Mouse (Mus musculus) heart, adult 2 months (tissue): ENCODE measurements at regions not wholly inside any gene's neighbourhood (a gene's known extent, or its start where the extent isn't known, plus 50 kb on each side); places are given as distances from the start of the nearest gene placed in this dataset.

Experiments used
- DNase-seq, 2 experiments: peaks; one replicate each; pipeline ENCODE4 v3.0.0; 2021
- H3K27ac ChIP-seq: fragments of 200-600 bp; 2 replicates; pipeline ENCODE4 v1.8.1; 2022
- H3K27me3 ChIP-seq: fragments of 200-500 bp; 2 replicates; pipeline ENCODE4 v1.6.1; 2012; ENCODE audit warnings: mild to moderate bottlenecking, low read length, inconsistent platforms, mixed read lengths; ENCODE audit not compliant: control insufficient read depth, insufficient read depth
- H3K36me3 ChIP-seq: fragments of 200-500 bp; 2 replicates; pipeline ENCODE4 v1.6.1; 2012; ENCODE audit warnings: low read length, inconsistent platforms; ENCODE audit not compliant: control insufficient read depth, insufficient read depth
- H3K4me1 ChIP-seq: fragments of 200-500 bp; 2 replicates; pipeline ENCODE4 v1.6.1; 2011; ENCODE audit warnings: low read length; ENCODE audit not compliant: control insufficient read depth, insufficient read depth
- H3K4me3 ChIP-seq: fragments of 200-600 bp; 2 replicates; pipeline ENCODE4 v1.8.1; 2022
- H3K79me2 ChIP-seq: fragments of 200-500 bp; replicated peaks from 2 replicates; pipeline ENCODE4 v1.6.1; 2012; ENCODE audit warnings: mild to moderate bottlenecking, inconsistent platforms, low read length, moderate library complexity, mixed read lengths; ENCODE audit not compliant: control insufficient read depth, insufficient read depth
- H3K9ac ChIP-seq: fragments of 200-500 bp; 2 replicates; pipeline ENCODE4 v1.6.1; 2012; ENCODE audit warnings: low read depth, mild to moderate bottlenecking, control low read depth, inconsistent platforms, low read length, mixed read lengths
- CTCF ChIP-seq: fragments of 200-600 bp; IDR thresholded peaks from 2 replicates; pipeline ENCODE4 v1.8.1; 2022; ENCODE audit warnings: antibody characterized with exemption, mild to moderate bottlenecking, moderate library complexity
- EP300 ChIP-seq: fragments of 200-500 bp; IDR thresholded peaks from 2 replicates; pipeline ENCODE4 v1.6.1; 2011; ENCODE audit warnings: low read depth, low read length, control low read depth; ENCODE audit not compliant: insufficient read depth
- POLR2A ChIP-seq: fragments of 200-500 bp; IDR thresholded peaks from 2 replicates; pipeline ENCODE4 v1.6.1; 2011; ENCODE audit warnings: mild to moderate bottlenecking, low read depth, low read length, control low read depth; ENCODE audit not compliant: insufficient read depth
- WGBS: fragments of 180-500 bp; shearing (Covaris S2); methylation state at CpG from one replicate; pipeline ENCODE4 v1.1.7; 2018; 5-methylcytosine and 5-hydroxymethylcytosine counted together
- intact Hi-C: fragments of 180-260 bp; cut with DNase I; formaldehyde crosslinking; loops from one replicate; pipeline ENCODE4 v1.15.1; 2025

DNA sequence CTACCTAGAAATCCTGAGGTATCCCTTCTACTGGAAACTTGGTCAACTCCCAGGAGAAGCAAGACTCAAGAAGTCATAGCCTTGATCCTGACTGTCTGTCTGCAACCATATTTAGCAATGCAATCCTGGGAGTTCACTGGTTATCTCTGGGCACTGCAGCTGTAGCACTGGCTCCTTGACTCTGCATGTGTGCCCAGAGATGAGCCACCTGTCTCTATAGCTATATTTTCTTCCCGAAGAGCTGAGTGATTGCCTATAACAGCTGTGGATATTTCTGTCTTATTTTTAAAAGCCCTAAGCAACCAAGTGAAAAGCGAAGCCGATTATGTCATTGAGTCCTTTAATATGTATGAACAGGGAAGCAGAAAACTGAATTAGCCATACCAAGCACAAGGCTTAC lies 50.3 kb upstream of the Adam23 start:
- H3K79me2 ChIP-seq = no peaks in the 10 kb centered on the region
- no peak for DNase-seq
- no peak for TF ChIP-seq EP300
- no peak for TF ChIP-seq POLR2A
- no peak for TF ChIP-seq CTCF
- intact Hi-C loops = no loop called here
- no peaks in the 10 kb centered on the region for H3K4me1 ChIP-seq
- H3K36me3 ChIP-seq = no peaks in the 10 kb centered on the region
- H3K27ac ChIP-seq = no peak overlapping the region
- H3K4me3 ChIP-seq = no peak overlapping the region
- no peak overlapping the region for H3K9ac ChIP-seq
- WGBS = 80% methylated on average over 3 of the region's 3 CpGs
- no peaks in the 10 kb centered on the region for H3K27me3 ChIP-seq
